Mouse (Mus musculus) hindbrain, embryonic 15.5 days (tissue): ENCODE measurements around the gene Gm20388. TPM values are rescaled to one million over a fixed set of nuclear protein-coding genes. Genes with fewer than 3 reads are reported as not detected.

Source experiments
- ATAC-seq: fragments of 200-750 bp; cut with Nextera tagmentation; 2 replicates; pipeline ENCODE4 v1.8.0; 2017; ENCODE audit warnings: low read depth, moderate number of reproducible peaks, moderate TSS enrichment; ENCODE audit not compliant: low FRiP score
- H3K27ac ChIP-seq: fragments of 300-500 bp; sonication (generic); replicated peaks from 2 replicates; pipeline ENCODE4 v1.5.1; 2015; ENCODE audit warnings: mild to moderate bottlenecking, inconsistent platforms
- H3K27me3 ChIP-seq: fragments of 300-500 bp; sonication (generic); 2 replicates; pipeline ENCODE4 v1.6.1; 2015; ENCODE audit warnings: control low read depth, inconsistent platforms
- H3K36me3 ChIP-seq: fragments of 300-500 bp; sonication (generic); 2 replicates; pipeline ENCODE4 v1.6.1; 2015; ENCODE audit warnings: control low read depth, inconsistent platforms
- H3K4me1 ChIP-seq: fragments of 300-500 bp; sonication (generic); replicated peaks from 2 replicates; pipeline ENCODE4 v1.6.1; 2015; ENCODE audit warnings: control low read depth, inconsistent platforms
- H3K4me2 ChIP-seq: fragments of 300-500 bp; sonication (generic); 2 replicates; pipeline ENCODE4 v1.6.1; 2015; ENCODE audit warnings: moderate library complexity, mild to moderate bottlenecking, inconsistent platforms
- H3K4me3 ChIP-seq: fragments of 300-500 bp; sonication (generic); 2 replicates; pipeline ENCODE4 v1.5.1; 2015; ENCODE audit warnings: mild to moderate bottlenecking, inconsistent platforms
- H3K9ac ChIP-seq: fragments of 300-500 bp; sonication (generic); 2 replicates; pipeline ENCODE4 v1.6.1; 2015; ENCODE audit warnings: inconsistent platforms
- H3K9me3 ChIP-seq: fragments of 300-500 bp; sonication (generic); 2 replicates; pipeline ENCODE4 v1.6.1; 2016; ENCODE audit warnings: control low read depth, inconsistent platforms
- WGBS: fragments of 180-500 bp; shearing (Covaris S2); methylation state at CpG from one replicate; pipeline ENCODE4 v1.1.7; 2015; 5-methylcytosine and 5-hydroxymethylcytosine counted together
- polyA plus RNA-seq: library from polyadenylated mRNA; unstranded; fragments of >200 nt; fragmentation: Nextera tagmentation; extraction: Ambion mirVana; gene quantifications from 2 replicates; pipeline ENCODE4 v1.2.1, GENCODE M21; 2015

Gm20388 gene
- polyA plus RNA-seq, 1 experiment from 2014 or later = 5.4 TPM

- Histone ChIP-seq H3K36me3 (peaks cover 55% of the 10 kb centered on the region), H3K4me1 (no peaks in the 10 kb centered on the region), H3K4me3 (no peak overlapping the region), H3K27me3 (no peaks in the 10 kb centered on the region), H3K9ac (no peak overlapping the region), H3K27ac (no peak overlapping the region), H3K4me2 (no peak overlapping the region), H3K9me3 (no peaks in the 10 kb centered on the region)
- 0 out of 2 replicates have a peak, but pooled peaks have one; percentile 17 for ATAC-seq
- WGBS = 83% methylated on average over 8 of the region's 8 CpGs
These were observed 172.6 kb downstream of the Gm20388 start for GRCm38 (mm10) chr8:120083261-120083660.

GRCm38 (mm10) chr8:120084783-120085182 lies 174.1 kb downstream of the Gm20388 start:
- ATAC-seq = no peak
- H3K4me3 ChIP-seq = no peak overlapping the region
- WGBS = 93% methylated on average over 8 of the region's 8 CpGs
- H3K27ac ChIP-seq = no peak overlapping the region
- H3K4me1 ChIP-seq = no peaks in the 10 kb centered on the region
- no peaks in the 10 kb centered on the region for H3K9me3 ChIP-seq
- H3K36me3 ChIP-seq = peaks cover 61% of the 10 kb centered on the region
- H3K9ac ChIP-seq = no peak overlapping the region
- no peaks in the 10 kb centered on the region for H3K27me3 ChIP-seq
- H3K4me2 ChIP-seq = no peak overlapping the region

GRCm38 (mm10) chr8:120089511-120089910 lies 178.9 kb downstream of the Gm20388 start:
- H3K4me1 ChIP-seq = no peaks in the 10 kb centered on the region
- H3K4me3 ChIP-seq = no peak overlapping the region
- H3K4me2 ChIP-seq = no peak overlapping the region
- H3K36me3 ChIP-seq = peaks cover 64% of the 10 kb centered on the region
- no peaks in the 10 kb centered on the region for H3K9me3 ChIP-seq
- no peaks in the 10 kb centered on the region for H3K27me3 ChIP-seq
- 77% methylated on average over 7 of the region's 7 CpGs for WGBS
- H3K9ac ChIP-seq = no peak overlapping the region
- no peak for ATAC-seq
- no peak overlapping the region for H3K27ac ChIP-seq

- 100% methylated on average over 2 of the region's 3 CpGs for WGBS
- Histone ChIP-seq H3K27me3 (no peaks in the 10 kb centered on the region), H3K36me3 (peaks cover 49% of the 10 kb centered on the region)
These were observed 180.4 kb downstream of the Gm20388 start for GRCm38 (mm10) chr8:120091032-120091431.

GRCm38 (mm10) chr8:120093103-120093502 lies 182.5 kb downstream of the Gm20388 start:
- Histone ChIP-seq H3K9ac (no peak overlapping the region), H3K27me3 (no peaks in the 10 kb centered on the region), H3K4me3 (no peak overlapping the region), H3K4me1 (0 out of 2 replicates have a peak, but pooled peaks cover 4% of the 10 kb centered on the region), H3K36me3 (peaks cover 33% of the 10 kb centered on the region), H3K9me3 (no peaks in the 10 kb centered on the region), H3K4me2 (no peak overlapping the region), H3K27ac (no peak overlapping the region)
- ATAC-seq = no peak
- 93% methylated on average over 3 of the region's 3 CpGs for WGBS

More at GRCm38 (mm10) chr8:120091032-120091431, 180.4 kb downstream of the Gm20388 start:
- ATAC-seq = no peak
- Histone ChIP-seq H3K27ac (no peak overlapping the region), H3K4me2 (no peak overlapping the region), H3K9ac (no peak overlapping the region), H3K9me3 (no peaks in the 10 kb centered on the region), H3K4me3 (no peak overlapping the region), H3K4me1 (no peaks in the 10 kb centered on the region)

GRCm38 (mm10) chr8:120094801-120095200 lies 184.2 kb downstream of the Gm20388 start:
- Histone ChIP-seq H3K4me1 (peaks cover 14% of the 10 kb centered on the region), H3K4me3 (no peak overlapping the region), H3K9ac (no peak overlapping the region), H3K4me2 (no peak overlapping the region), H3K9me3 (no peaks in the 10 kb centered on the region), H3K36me3 (peaks cover 26% of the 10 kb centered on the region), H3K27me3 (no peaks in the 10 kb centered on the region), H3K27ac (no peak overlapping the region)
- WGBS = 87% methylated on average over 10 of the region's 10 CpGs
- ATAC-seq = no peak

GRCm38 (mm10) chr8:120096486-120096885 lies 185.8 kb downstream of the Gm20388 start:
- 87% methylated on average over 2 of the region's 2 CpGs for WGBS

GRCm38 (mm10) chr8:120100388-120101067 lies 189.9 kb downstream of the Gm20388 start:
- WGBS = 7% methylated on average over 23 of the region's 25 CpGs
- Histone ChIP-seq H3K9me3 (no peaks in the 10 kb centered on the region), H3K27ac (peak overlapping the region; percentile 95), H3K4me1 (peaks cover 40% of the 10 kb centered on the region), H3K4me3 (peak overlapping the region; percentile 95), H3K36me3 (no peaks in the 10 kb centered on the region), H3K4me2 (peak overlapping the region; percentile 71), H3K27me3 (no peaks in the 10 kb centered on the region), H3K9ac (peak overlapping the region; percentile 86)
- peak; percentile 52; the same call in 1 of the 2 replicates for ATAC-seq

More at GRCm38 (mm10) chr8:120096486-120096885, 185.8 kb downstream of the Gm20388 start:
- H3K36me3 ChIP-seq = peaks cover 13% of the 10 kb centered on the region
- H3K4me3 ChIP-seq = no peak overlapping the region
- peaks cover 22% of the 10 kb centered on the region for H3K4me1 ChIP-seq
- no peak for ATAC-seq
- H3K9me3 ChIP-seq = no peaks in the 10 kb centered on the region
- no peaks in the 10 kb centered on the region for H3K27me3 ChIP-seq
- H3K27ac ChIP-seq = no peak overlapping the region
- no peak overlapping the region for H3K9ac ChIP-seq
- H3K4me2 ChIP-seq = no peak overlapping the region

GRCm38 (mm10) chr8:120101068-120101972 lies 190.7 kb downstream of the Gm20388 start, which contains the start of gene Zdhhc7:
Gene Zdhhc7, minus strand, starts transcription at chr8:120101482.
- H3K27ac ChIP-seq = peak within 1 kb of the TSS; percentile 95
- peaks cover 40% of the 10 kb centered on the region for H3K4me1 ChIP-seq
- ATAC-seq = peak; percentile 85
- peak within 1 kb of the TSS; percentile 86 for H3K9ac ChIP-seq
- H3K27me3 ChIP-seq = no peaks in the 10 kb centered on the region
- H3K4me3 ChIP-seq = peak within 1 kb of the TSS; percentile 95
- WGBS = under 1% methylated on average over 82 of the region's 88 CpGs
- H3K36me3 ChIP-seq = no peaks in the 10 kb centered on the region
- peak within 1 kb of the TSS; percentile 71 for H3K4me2 ChIP-seq
- H3K9me3 ChIP-seq = no peaks in the 10 kb centered on the region

- 0 out of 2 replicates have a peak overlapping the region, but pooled peaks have one; percentile 2 for H3K4me2 ChIP-seq
- ATAC-seq = no peak
- H3K9ac ChIP-seq = no peak overlapping the region
- no peaks in the 10 kb centered on the region for H3K27me3 ChIP-seq
- H3K4me1 ChIP-seq = peaks cover 31% of the 10 kb centered on the region
- H3K4me3 ChIP-seq = no peak overlapping the region
- no peaks in the 10 kb centered on the region for H3K36me3 ChIP-seq
- 0 out of 2 replicates have a peak overlapping the region, but pooled peaks have one; percentile 6 for H3K27ac ChIP-seq
- no peaks in the 10 kb centered on the region for H3K9me3 ChIP-seq
- WGBS = 91% methylated on average over 9 of the region's 9 CpGs
These were observed 193.3 kb downstream of the Gm20388 start for GRCm38 (mm10) chr8:120103916-120104315.

GRCm38 (mm10) chr8:120104721-120105272 lies 194.2 kb downstream of the Gm20388 start:
- peaks cover 26% of the 10 kb centered on the region for H3K4me1 ChIP-seq
- no peak overlapping the region for H3K4me2 ChIP-seq
- H3K9me3 ChIP-seq = no peaks in the 10 kb centered on the region
- no peak overlapping the region for H3K4me3 ChIP-seq
- H3K27me3 ChIP-seq = no peaks in the 10 kb centered on the region
- ATAC-seq = no peak
- WGBS = 64% methylated on average over 9 of the region's 9 CpGs
- H3K9ac ChIP-seq = no peak overlapping the region
- H3K27ac ChIP-seq = no peak overlapping the region
- H3K36me3 ChIP-seq = no peaks in the 10 kb centered on the region
